ENCODE assay signal across 21 mouse cellular contexts in genomic region chr3:15243584-15243983, GRCm38 (mm10).
DNase-seq lines count a peak whose midpoint lies in the region; ATAC-seq and TF ChIP-seq lines count a peak whose summit lies in the region.
"Had no signal": no experiment of that assay in that cellular context is flagged by ENCODE, and none has a peak within 500 bp of the region (broad histone marks: within the 10 kb centered on the region; RNA-seq: fewer than 3 reads in every experiment).

No protein-coding gene starts in this region.

- no peak for DNase-seq in layer of hippocampus, adult 2 months (ENCODE audit: low spot score in 2 of 2)
- no peak for DNase-seq in layer of hippocampus, adult 9-11 months
- peak; percentile 14 for DNase-seq in lung, postnatal 10 days
- DNase-seq in lung, postnatal 25 days (ENCODE audit: low spot score): no peak
- no peak for DNase-seq in forebrain, embryonic 10.5 days (ENCODE audit: extremely low spot score, low spot score)
- no peak for DNase-seq in left cerebral cortex, adult 8-10 months (ENCODE audit: low spot score in 2 of 2)
- DNase-seq: adrenal gland, postnatal 10 days; cerebellum, adult 11 months; cerebellum, adult 8-10 months; cerebellum, postnatal 14 days; gastrocnemius, adult 2 months; gastrocnemius, postnatal 25 days; heart, adult 11 months; heart, postnatal 10 days; heart, postnatal 4 days had no signal

- no peak for TF ChIP-seq CTCF in layer of hippocampus, adult 2 months (conservative IDR thresholded peaks at IDR 0.05)

- H3K4me3 ChIP-seq in layer of hippocampus, adult 2 months: no peak overlapping the region
- H3K4me3 ChIP-seq in forebrain, embryonic 10.5 days: no peak overlapping the region
- H3K4me3 ChIP-seq: embryonic facial prominence, embryonic 12.5 days; gastrocnemius, adult 2 months; heart, embryonic 10.5 days; hindbrain, embryonic 13.5 days had no signal

- H3K36me3 ChIP-seq in forebrain, embryonic 10.5 days (replicated peaks): no peaks in the 10 kb centered on the region
- H3K36me3 ChIP-seq: embryonic facial prominence, embryonic 12.5 days; heart, embryonic 10.5 days; hindbrain, embryonic 13.5 days had no signal

- 85% methylated on average over 5 of the region's 5 CpGs for WGBS in forebrain, embryonic 10.5 days

- no peaks in the 10 kb centered on the region for H3K9me3 ChIP-seq in forebrain, embryonic 10.5 days
- H3K9me3 ChIP-seq: embryonic facial prominence, embryonic 12.5 days; heart, embryonic 10.5 days; hindbrain, embryonic 13.5 days had no signal

- ATAC-seq in megakaryocyte progenitor cell, adult 5-6 weeks (replicated peaks; ENCODE audit: poor library complexity): peak; percentile 49; the same call in 1 of the 2 replicates
- ATAC-seq: forebrain, embryonic 14.5 days; hindbrain, postnatal 0 days had no signal

- H3K4me1 ChIP-seq in forebrain, embryonic 10.5 days: no peaks in the 10 kb centered on the region
- H3K4me1 ChIP-seq: embryonic facial prominence, embryonic 12.5 days; heart, embryonic 10.5 days; hindbrain, embryonic 13.5 days had no signal

- 0 out of 2 replicates have a peak overlapping the region, but pooled peaks have one; percentile 75 for H3K27ac ChIP-seq in layer of hippocampus, adult 2 months
- H3K27ac ChIP-seq in forebrain, embryonic 10.5 days: no peak overlapping the region
- H3K27ac ChIP-seq: embryonic facial prominence, embryonic 12.5 days; gastrocnemius, adult 2 months; heart, embryonic 10.5 days; hindbrain, embryonic 13.5 days; hindbrain, postnatal 0 days had no signal

- no peaks in the 10 kb centered on the region for H3K27me3 ChIP-seq in forebrain, embryonic 10.5 days (ENCODE audit: poor library complexity, severe bottlenecking)
- H3K27me3 ChIP-seq: embryonic facial prominence, embryonic 12.5 days; hindbrain, embryonic 13.5 days had no signal
